Mouse (Mus musculus) kidney, adult 2 months (tissue): Measurements from ENCODE around the gene Sult2a7. TPM values are rescaled to one million over a fixed set of nuclear protein-coding genes. Genes with fewer than 3 reads are reported as not detected.

Source experiments
- DNase-seq: peaks from one replicate; pipeline ENCODE4 v3.0.0; 2021
- H3K27ac ChIP-seq: fragments of 200-500 bp; 2 replicates; pipeline ENCODE4 v1.5.1; 2012; ENCODE audit warnings: low read depth, low read length, control low read depth, inconsistent platforms; ENCODE audit not compliant: insufficient read depth
- H3K27me3 ChIP-seq: fragments of 200-500 bp; replicated peaks from 2 replicates; pipeline ENCODE4 v1.6.1; 2012; ENCODE audit warnings: mild to moderate bottlenecking, moderate library complexity, low read length, inconsistent platforms; ENCODE audit not compliant: control insufficient read depth, insufficient read depth
- H3K36me3 ChIP-seq: fragments of 200-500 bp; 2 replicates; pipeline ENCODE4 v1.6.1; 2012; ENCODE audit warnings: mild to moderate bottlenecking, moderate library complexity, low read length, inconsistent platforms; ENCODE audit not compliant: control insufficient read depth, insufficient read depth
- H3K4me1 ChIP-seq: fragments of 200-500 bp; 2 replicates; pipeline ENCODE4 v1.6.1; 2011; ENCODE audit warnings: low read length; ENCODE audit not compliant: control insufficient read depth, insufficient read depth
- H3K4me3 ChIP-seq: fragments of 200-500 bp; 2 replicates; pipeline ENCODE4 v1.5.1; 2011; ENCODE audit warnings: mild to moderate bottlenecking, low read depth, low read length, control low read depth; ENCODE audit not compliant: insufficient read depth
- CTCF ChIP-seq: fragments of 200-500 bp; conservative IDR thresholded peaks from 2 replicates; pipeline ENCODE4 v1.5.1; 2011; ENCODE audit warnings: low read depth, mild to moderate bottlenecking, control low read depth, low read length, moderate library complexity, mixed read lengths; ENCODE audit not compliant: insufficient read depth, insufficient read length
- POLR2A ChIP-seq: fragments of 200-500 bp; IDR thresholded peaks from one replicate; pipeline ENCODE4 v1.6.1; 2011; ENCODE audit warnings: low read depth, low read length, control low read depth
- WGBS: fragments of 180-500 bp; shearing (Covaris S2); methylation state at CpG from one replicate; pipeline ENCODE4 v1.1.7; 2018; 5-methylcytosine and 5-hydroxymethylcytosine counted together
- polyA plus RNA-seq: library from polyadenylated mRNA; depleted of rRNA; stranded (reverse); fragments of >200 nt; gene quantifications from 2 replicates; pipeline ENCODE4 v1.2.3, GENCODE M21; 2012; rRNA removed

Gene Sult2a7
- polyA plus RNA-seq, 1 experiment = not detected

- DNase-seq = no peak
- TF ChIP-seq POLR2A (no peak), CTCF (no peak)
Observed at GRCm38 (mm10) chr7:14438029-14438428, 56.0 kb downstream of the Sult2a7 start.

More at GRCm38 (mm10) chr7:14438029-14438428, 56.0 kb downstream of the Sult2a7 start:
- WGBS = 76% methylated on average over 2 of the region's 2 CpGs
- Histone ChIP-seq H3K27ac (no peak overlapping the region), H3K36me3 (no peaks in the 10 kb centered on the region), H3K4me1 (no peaks in the 10 kb centered on the region), H3K27me3 (no peaks in the 10 kb centered on the region), H3K4me3 (no peak overlapping the region)

Other genes with a start within 250 kb of the Sult2a7 start
- gene Sult2a6, start 239.4 kb downstream of the Sult2a7 start, polyA plus RNA-seq = not detected in 2 replicates
- gene Obox8, start 160.7 kb downstream of the Sult2a7 start, polyA plus RNA-seq = not detected in 2 replicates
- not detected in 2 replicates for gene Sult2a8, start 47.5 kb downstream of the Sult2a7 start, polyA plus RNA-seq
- 0.02 and 0.04 TPM in 2 replicates for gene Vmn1r90, start 69.3 kb upstream of the Sult2a7 start, polyA plus RNA-seq
- gene Obox7, start 165.3 kb upstream of the Sult2a7 start, polyA plus RNA-seq = not detected in 2 replicates